Mouse (Mus musculus) erythroblast, embryonic 14.5 days (primary cell): Measurements from ENCODE around the gene Mutyh.

Experiments
- GATA1 ChIP-seq: IDR thresholded peaks from 2 replicates; pipeline ENCODE4 v1.6.1; 2012; ENCODE audit warnings: low read length, inconsistent platforms, mixed read lengths
- TAL1 ChIP-seq: IDR thresholded peaks from 3 replicates; pipeline ENCODE4 v1.6.1; 2012; ENCODE audit warnings: low read length, inconsistent platforms, mixed read lengths

- no peak for TF ChIP-seq GATA1
- no peak for TF ChIP-seq TAL1
Measured at GRCm38 (mm10) chr4:116821694-116822016, 14.1 kb downstream of the Mutyh start, which contains the start of gene Hpdl.
